Mouse (Mus musculus) heart, postnatal 36 days (tissue): ENCODE results near the gene Iqck. TPM values are rescaled to one million over a fixed set of nuclear protein-coding genes. Genes with fewer than 3 reads are reported as not detected.
A peak's percentile ranks its signal among the peaks of the same experiment; 100 is the strongest.

Experiments
- DNase-seq, 2 experiments: peaks; one replicate each; pipeline ENCODE4 v3.0.0; 2021 to 2022
- intact Hi-C: fragments of 180-260 bp; cut with DNase I; formaldehyde crosslinking; loops from one replicate; pipeline ENCODE4 v1.15.1; 2025
- total RNA-seq, 2 experiments: library from RNA; stranded (reverse); gene quantifications; 2 replicates each; pipeline ENCODE4 v1.2.3; 2021

The Iqck gene
- under 1 TPM; 0.33 to 0.35 TPM for total RNA-seq

DNA sequence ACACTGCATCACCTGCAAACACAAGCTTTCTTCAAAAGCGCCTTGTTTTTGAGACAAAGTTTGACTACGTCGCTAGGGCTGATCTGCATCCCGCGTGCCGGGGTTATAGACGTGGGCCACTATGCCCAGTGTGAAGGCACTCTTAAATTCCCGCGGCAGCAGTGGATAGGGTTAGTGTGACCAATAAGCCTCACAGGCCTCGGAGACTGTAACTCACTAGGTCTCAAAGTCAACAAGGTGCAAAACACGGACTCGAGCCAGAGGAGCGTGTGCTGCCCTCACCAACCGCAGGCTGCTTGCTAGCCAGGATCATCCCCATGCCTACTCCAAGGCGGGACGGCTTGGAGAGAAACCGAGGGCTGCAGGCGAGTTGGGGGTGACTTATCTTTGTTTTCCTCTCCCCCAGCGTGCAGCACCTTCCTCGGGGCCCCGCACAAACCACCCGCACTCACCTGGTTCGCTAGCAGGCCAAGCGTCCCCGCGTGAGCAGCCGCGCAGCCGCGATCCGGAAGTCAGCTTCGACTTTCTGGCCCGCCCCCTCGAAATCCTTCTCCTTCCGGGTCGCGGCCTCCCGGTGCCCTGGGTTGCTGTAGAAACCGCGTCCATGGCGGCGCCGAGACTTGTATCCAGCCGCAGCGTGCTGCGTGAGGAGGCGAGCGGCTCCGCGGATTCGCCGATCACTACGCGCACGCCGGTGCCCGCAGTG, at the start of gene Iqck:
TSS of gene Iqck (plus strand) at position 582 of the 706 bp plus-strand sequence.
- DNase-seq: peak; percentile 90 to 91
- intact Hi-C loops: loop anchor here (2.0 to 10.0 kb wide), 5 partner anchors 48 to 321 kb away; partner anchors contain the start of genes Coq7 and Gprc5b

DNA sequence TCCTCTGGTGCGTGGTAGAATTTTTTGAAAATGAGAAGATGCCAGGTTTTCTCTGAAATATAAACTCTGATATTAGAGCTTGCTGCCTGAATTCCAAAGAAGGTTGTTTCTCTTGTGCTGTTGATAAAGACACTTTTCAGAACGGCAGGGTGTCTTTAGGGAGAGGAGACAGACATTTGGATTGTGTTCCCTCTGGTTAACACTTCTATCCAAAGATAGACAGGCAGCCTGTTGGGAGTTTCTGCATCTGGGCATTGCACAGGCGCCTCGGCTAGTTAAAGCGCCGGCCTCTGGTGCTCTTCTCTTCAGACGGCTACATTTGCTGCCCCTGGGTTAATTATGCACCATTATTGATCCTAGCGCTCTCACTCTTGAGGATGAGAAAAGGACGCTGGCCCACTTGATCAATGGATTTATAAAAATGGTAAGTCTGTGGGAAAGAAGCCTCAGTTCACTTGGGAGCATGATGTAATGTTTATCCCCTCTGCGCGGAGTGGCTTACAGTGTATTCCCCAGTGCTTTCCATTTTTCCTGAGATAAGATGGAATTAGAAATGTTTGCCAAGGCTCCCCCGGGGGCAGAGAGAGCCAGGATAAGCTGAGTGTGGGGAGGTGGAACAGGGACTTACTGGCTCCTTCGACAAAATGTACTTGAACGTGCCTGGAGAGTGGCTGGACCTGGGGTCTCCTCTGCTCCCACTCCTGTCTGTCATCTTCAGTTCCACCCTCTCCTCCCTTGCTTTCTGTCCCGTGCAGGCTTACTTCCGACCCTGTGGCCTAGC, 48.7 kb upstream of the Iqck start:
- intact Hi-C loops: loop anchor here (5.0 kb wide), 1 partner anchor 50 kb away; the partner anchor contains the start of genes Iqck and Knop1
- peak in 1 of 2 experiments; percentile 49 for DNase-seq

GRCm38 (mm10) chr7:118807899-118808298, 47.7 kb upstream of the Iqck start:
- DNase-seq: no peak
- intact Hi-C loops: loop anchor here (5.0 kb wide), 1 partner anchor 49 kb away; the partner anchor contains the start of genes Iqck and Knop1

DNA sequence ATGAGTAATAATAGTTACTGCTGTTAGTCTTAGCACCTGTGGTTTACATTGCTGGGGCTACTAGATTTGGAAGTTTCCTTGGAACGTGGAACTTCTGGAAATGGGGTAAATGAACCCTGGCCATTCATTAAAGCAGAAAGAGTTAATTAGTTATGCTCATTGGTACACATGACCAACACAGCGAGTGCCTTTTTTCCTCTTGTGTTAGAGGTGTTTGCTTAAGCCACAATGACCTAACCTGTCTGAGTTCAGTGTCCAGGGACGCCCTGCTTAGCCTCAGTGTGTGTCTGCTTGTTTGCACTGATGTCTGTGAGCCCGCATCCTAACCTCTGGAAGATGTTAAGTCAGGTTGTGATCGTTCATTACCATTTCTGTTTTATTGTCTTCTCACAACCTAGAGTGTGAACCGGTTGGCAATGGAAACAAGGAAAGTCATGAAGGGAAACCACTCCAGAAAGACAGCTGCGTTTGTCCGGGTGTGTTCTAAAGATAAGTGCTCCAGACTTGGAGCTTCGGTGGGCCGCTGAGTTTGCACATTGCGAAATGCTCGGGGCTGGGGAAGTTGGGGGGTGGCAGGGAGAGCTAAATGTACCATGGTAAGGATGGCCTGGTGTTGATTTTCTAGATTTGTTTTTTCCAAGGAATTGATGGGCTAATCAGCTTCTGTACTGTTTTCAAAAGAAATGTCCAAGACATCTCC, 44.0 kb upstream of the Iqck start:
- intact Hi-C loops: no loop called here
- DNase-seq: peak; percentile 36 to 40

- intact Hi-C loops: no loop called here
- DNase-seq: no peak
Measured at GRCm38 (mm10) chr7:118813592-118813991, 42.0 kb upstream of the Iqck start.

GRCm38 (mm10) chr7:118816275-118816674, 39.3 kb upstream of the Iqck start:
- intact Hi-C loops: loop anchor here (2.0 kb wide), 1 partner anchor 47 kb away; no protein-coding TSS in a partner anchor
- no peak for DNase-seq

DNA sequence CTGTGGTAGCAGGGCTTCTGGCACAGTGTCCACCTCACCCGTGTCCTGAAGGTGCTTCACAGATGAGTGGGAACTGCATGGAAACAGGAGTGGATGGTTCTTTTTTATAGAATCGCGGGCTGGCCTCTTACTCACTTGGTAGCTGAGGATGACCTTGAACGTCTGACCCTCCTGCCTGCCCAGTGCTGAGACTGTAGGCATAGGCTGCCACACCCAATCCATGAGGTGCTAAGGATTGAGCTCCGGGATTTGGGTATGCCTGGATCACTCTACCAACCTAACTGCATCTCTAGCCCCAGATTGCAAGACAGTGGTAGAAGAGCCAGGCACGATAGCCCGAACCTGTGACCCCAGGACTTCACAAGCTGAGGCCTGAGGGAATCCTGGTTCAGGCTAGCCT, 37.8 kb upstream of the Iqck start:
- DNase-seq: no peak
- intact Hi-C loops: loop anchor here (2.0 kb wide), 1 partner anchor 49 kb away; no protein-coding TSS in a partner anchor

DNA sequence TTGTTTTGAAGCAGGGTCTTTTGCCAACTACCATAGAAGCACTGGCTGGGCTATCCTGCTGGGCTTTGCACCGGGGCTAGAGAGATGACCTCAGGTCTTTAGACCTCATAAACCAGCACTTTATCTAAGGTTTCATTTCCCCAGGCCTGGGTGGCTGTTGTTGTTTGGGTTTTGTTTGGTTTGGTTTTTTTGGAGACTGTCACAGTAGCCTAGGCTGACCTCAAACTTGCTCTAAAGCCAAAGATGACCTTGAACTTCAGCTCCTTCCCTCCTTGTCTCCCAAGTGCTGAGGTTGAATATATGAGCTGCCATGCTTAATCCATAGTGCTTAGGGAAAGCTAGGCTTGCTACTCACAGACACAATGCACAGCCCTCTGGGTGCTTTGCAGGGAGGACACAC, 35.9 kb upstream of the Iqck start:
- intact Hi-C loops: no loop called here
- DNase-seq: no peak

- intact Hi-C loops: no loop called here
Measured at GRCm38 (mm10) chr7:118821356-118821755, 34.2 kb upstream of the Iqck start.

GRCm38 (mm10) chr7:118821887-118822556, 33.5 kb upstream of the Iqck start:
- DNase-seq: no peak
- intact Hi-C loops: no loop called here

More at GRCm38 (mm10) chr7:118821356-118821755, 34.2 kb upstream of the Iqck start:
- peak; percentile 45 to 49 for DNase-seq

GRCm38 (mm10) chr7:118824451-118824850, 31.1 kb upstream of the Iqck start:
- intact Hi-C loops: loop anchor here (2.0 kb wide), 1 partner anchor 22 kb away; no protein-coding TSS in a partner anchor
- no peak for DNase-seq

DNA sequence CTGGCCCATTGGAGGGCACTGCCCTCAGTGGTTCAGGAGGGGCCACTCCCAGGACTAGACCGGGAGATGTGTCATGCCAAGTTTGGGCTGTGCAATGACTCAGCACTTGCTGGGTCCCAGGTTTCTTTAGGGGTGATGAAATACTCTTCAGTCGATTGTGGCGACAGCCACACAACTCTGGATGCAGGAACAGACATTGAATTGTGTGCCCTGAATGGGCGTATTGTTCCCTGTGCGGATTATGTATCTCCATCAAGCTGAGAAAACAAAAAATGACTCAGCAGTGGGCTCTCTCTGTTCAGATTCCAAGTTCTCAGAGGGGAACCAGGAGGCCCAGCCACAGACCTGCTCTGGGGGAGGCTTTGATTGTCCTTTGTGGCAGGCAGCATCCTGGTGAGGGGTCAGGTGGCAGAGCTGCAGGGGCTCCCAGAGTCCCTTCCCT, 27.6 kb upstream of the Iqck start:
- DNase-seq: no peak
- intact Hi-C loops: no loop called here

GRCm38 (mm10) chr7:118837901-118838300, 17.7 kb upstream of the Iqck start:
- intact Hi-C loops: no loop called here
- DNase-seq: no peak

DNA sequence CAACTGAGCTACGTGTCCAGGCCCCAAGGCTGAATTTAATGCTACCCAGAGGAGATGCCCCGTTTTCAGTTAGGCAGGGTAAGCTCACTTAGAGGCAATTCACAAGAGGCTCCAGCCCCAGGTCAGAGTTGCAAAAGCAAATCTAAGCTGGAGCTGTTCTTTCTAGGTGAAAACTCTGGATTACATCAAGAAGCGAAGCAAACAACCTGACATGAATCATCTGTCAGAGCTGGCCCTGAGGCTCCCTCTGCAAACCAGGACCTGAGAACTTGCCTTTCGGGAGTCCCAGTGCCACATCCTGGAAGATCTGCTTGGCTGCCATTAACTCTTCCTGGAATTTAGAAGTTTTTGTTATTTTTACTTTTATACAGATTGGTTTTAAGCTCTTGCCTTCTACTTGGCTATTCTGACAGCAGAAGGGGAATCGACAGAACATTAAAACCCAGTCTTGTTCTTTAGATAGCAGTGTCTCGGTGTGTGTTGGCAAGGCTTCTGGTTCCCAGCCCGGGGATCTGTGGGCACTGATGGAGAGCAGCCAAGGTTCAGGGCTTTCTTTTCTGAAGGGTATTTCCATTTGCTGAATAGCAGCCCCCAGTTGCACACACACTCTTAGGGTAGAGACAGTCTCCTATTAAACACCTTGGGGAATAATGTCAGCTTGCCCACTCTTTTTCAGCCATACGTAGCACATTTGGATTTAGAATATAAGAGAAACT, 14.4 kb upstream of the Iqck start:
- no peak for DNase-seq
- intact Hi-C loops: no loop called here

DNA sequence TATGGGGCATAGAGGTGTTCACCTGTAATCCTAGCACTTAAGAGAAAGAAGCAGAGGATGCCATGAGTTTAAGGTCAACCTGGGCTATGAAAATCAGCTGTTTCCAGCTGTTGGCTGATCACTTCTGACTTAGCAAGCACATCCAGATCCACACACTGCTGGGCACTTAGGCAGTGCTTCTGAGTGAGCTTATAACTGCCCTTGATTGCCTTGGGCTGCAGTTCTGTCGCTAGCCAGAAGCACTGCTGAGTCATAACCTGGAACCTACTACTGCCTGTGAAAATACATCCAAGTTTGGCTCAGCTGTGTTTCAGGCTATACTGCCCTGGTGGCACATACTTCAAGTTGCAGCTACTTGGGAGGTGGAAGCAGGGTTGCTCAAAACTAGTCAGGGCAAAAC, 13.8 kb upstream of the Iqck start:
- DNase-seq: no peak
- intact Hi-C loops: no loop called here

GRCm38 (mm10) chr7:118842938-118843337, 12.6 kb upstream of the Iqck start:
- intact Hi-C loops: no loop called here
- DNase-seq: no peak

DNA sequence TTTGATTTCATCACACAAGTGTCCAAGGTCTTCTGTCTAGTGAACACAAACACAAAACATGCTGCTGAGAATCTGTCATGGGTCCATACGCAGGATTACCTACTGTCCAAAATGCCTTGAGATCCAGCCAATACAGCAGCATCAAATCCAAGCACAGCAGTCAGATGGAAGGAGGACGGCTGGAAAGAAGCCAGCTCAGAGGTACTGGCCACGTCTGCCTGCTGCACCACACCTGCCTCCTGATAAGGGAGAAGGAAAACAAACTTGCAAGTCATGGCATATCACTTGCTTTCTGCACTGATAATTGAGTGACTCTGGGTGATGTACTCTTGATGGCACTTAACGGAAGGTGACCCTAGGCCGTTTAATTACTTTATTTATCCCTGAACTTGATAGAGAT, 10.4 kb upstream of the Iqck start:
- intact Hi-C loops: no loop called here
- DNase-seq: no peak

DNA sequence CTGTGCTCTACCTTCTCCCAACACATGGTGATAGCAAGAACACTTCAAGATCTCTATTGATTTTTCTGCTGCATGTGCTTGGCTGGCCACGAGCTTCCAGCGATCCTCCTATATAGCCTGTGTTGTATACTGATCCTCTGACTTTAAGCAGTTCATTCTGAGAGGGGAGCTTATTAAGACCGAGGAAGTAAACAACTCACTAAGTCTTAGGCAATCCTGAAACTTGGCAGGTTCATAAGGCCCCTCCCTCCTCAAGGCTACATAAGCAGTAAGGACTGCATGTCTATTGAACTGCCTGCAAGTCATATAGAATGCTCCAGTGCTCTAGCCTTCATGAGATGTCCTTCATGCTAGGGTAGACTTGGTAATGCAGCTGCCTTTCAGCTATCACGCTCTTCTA, 9.2 kb upstream of the Iqck start:
- no peak for DNase-seq
- intact Hi-C loops: loop anchor here (2.0 kb wide), 1 partner anchor 22 kb away; no protein-coding TSS in a partner anchor

DNA sequence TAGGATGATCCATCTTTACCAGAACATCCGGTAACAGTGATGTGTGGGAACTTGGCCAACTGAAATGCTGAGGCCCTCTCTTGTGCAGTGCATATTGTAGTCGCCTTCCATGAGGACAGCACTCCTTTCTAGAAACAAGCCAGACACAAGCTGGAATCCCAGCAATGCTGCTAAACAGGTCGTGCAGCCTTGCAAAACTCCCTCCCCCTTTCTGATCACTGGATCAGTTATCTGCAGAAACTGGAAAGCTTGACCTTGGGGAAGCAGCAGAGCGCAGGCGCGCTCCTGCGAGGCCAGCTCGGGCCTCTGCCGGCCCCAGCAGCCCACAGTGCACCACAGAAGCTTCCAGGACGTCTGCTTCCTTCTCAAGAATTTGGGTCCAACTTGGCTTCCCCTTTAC, 6.8 kb upstream of the Iqck start:
- intact Hi-C loops: no loop called here
- no peak for DNase-seq
